Comparison of ENCODE assay signal across 8 mouse cellular contexts in the genomic region with DNA sequence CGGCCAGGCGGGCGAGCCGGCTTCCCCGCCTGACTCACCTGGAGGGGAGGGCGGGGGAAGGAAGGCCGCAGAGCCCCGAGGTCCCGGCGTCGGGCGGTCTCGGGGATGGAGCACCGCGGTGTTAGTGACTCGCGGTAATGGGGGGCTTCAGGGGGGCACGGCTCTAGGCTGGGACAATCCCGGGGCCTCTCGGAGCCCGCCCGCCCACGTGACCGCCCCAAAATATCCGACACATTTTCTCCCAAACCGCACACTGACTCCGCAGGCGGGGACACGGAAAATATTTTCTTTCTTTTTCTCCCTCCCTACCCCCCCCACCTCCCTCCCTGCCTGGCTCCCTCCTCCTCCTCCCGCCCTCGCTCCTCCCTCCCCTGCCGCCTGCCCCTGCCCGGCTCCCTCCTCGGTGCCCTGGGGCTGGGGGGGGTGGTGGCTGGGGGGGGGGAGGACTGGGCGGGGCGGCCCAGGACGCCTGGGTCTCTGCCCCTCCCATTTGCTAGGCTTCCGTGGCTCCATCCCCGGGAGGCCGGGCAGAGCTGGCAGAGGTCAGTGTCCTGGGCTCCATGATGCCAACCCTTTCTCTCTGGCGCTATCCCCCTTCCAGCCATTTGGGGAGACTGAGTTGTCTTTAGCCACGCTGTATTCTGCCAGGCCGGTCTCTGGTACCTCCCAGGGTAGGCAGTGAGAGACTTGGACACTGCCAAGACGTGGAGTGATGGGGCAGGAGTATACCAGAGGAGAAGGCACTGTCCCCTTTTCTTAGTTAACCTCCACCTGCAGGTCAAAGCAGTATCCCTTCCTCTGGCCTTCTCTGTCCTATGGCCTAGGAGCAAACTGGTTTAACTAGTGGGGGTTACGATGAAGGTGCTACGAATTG. TPM values are rescaled to one million over a fixed set of nuclear protein-coding genes. Genes with fewer than 3 reads are reported as not detected.
A peak's percentile ranks its signal among the peaks of the same experiment; 100 is the strongest.
DNase-seq lines count a peak whose midpoint lies in the region; ATAC-seq and TF ChIP-seq lines count a peak whose summit lies in the region.

Gene Rarg (minus strand): TSS at position 316 of the 874 bp plus-strand sequence.

- peak within 1 kb of the TSS; percentile 59 for H3K4me3 ChIP-seq in spleen, adult 2 months (ENCODE audit: extremely low read depth, insufficient read depth, insufficient read length)
- H3K4me3 ChIP-seq in hindbrain, postnatal 0 days (ENCODE audit: low read length) = peak within 1 kb of the TSS; percentile 56
- H3K4me3 ChIP-seq in limb, embryonic 15.5 days = peak within 1 kb of the TSS; percentile 79
- H3K4me3 ChIP-seq in midbrain, postnatal 0 days (ENCODE audit: low read depth, low read length) = peak within 1 kb of the TSS; percentile 56

- no peak for DNase-seq in spleen, adult 2 months (ENCODE audit: low read depth in 1 of 2, low spot score in 2 of 2)
- DNase-seq in spleen, postnatal 10 days (ENCODE audit: low spot score in 2 of 2) = no peak
- DNase-seq in brain, adult 2 months (ENCODE audit: low read depth, low spot score) = peak; percentile 71
- peak; percentile 52 for DNase-seq in gastrocnemius, postnatal 14 days
- DNase-seq in hindbrain, postnatal 0 days (ENCODE audit: low spot score) = peak; percentile 34
- no peak for DNase-seq in midbrain, postnatal 0 days (ENCODE audit: low spot score)
- DNase-seq in spleen, postnatal 4 days (ENCODE audit: low spot score in 2 of 2) = no peak

- ATAC-seq in hindbrain, postnatal 0 days = peak; percentile 61
- peak; percentile 72 for ATAC-seq in limb, embryonic 15.5 days (ENCODE audit: insufficient number of reproducible peaks, low FRiP score, low TSS enrichment, low read depth)
- peak; percentile 59 for ATAC-seq in midbrain, postnatal 0 days (ENCODE audit: low FRiP score)

- H3K4me1 ChIP-seq in spleen, adult 2 months (ENCODE audit: control insufficient read depth, insufficient read depth, insufficient read length) = peaks cover 3% of the 10 kb centered on the region; the same call in 1 of the 2 replicates
- peaks cover 4% of the 10 kb centered on the region; the same call in 1 of the 2 replicates for H3K4me1 ChIP-seq in hindbrain, postnatal 0 days (ENCODE audit: insufficient read depth, low read length)
- H3K4me1 ChIP-seq in limb, embryonic 15.5 days = peaks cover 72% of the 10 kb centered on the region
- no peaks in the 10 kb centered on the region for H3K4me1 ChIP-seq in midbrain, postnatal 0 days (ENCODE audit: insufficient read depth, low read length)

- 4% methylated on average over 43 of the region's 46 CpGs for WGBS in spleen, adult 2 months
- WGBS in hindbrain, postnatal 0 days = 2% methylated on average over 37 of the region's 46 CpGs
- under 1% methylated on average over 39 of the region's 46 CpGs for WGBS in limb, embryonic 15.5 days
- 2% methylated on average over 33 of the region's 46 CpGs for WGBS in midbrain, postnatal 0 days

- intact Hi-C loops in gastrocnemius, postnatal 14 days (cut with DNase I; ENCODE audit: low total_unique reads) = no loop called here

- TF ChIP-seq POLR2A in spleen, adult 2 months (IDR thresholded peaks at IDR 0.05; ENCODE audit: low read depth, low read length) = no peak

- H3K27ac ChIP-seq in spleen, adult 2 months (ENCODE audit: insufficient read depth, low read length) = peak within 1 kb of the TSS; percentile 8; the same call in 1 of the 2 replicates
- H3K27ac ChIP-seq in hindbrain, postnatal 0 days = no peak within 1 kb of the TSS
- peak within 1 kb of the TSS; percentile 98 for H3K27ac ChIP-seq in limb, embryonic 15.5 days
- no peak within 1 kb of the TSS for H3K27ac ChIP-seq in midbrain, postnatal 0 days (ENCODE audit: low read depth, low read length)

- peak within 1 kb of the TSS; percentile 65 for H3K9ac ChIP-seq in hindbrain, postnatal 0 days (replicated peaks; ENCODE audit: low read length)
- H3K9ac ChIP-seq in limb, embryonic 15.5 days = peak within 1 kb of the TSS; percentile 92
- peak within 1 kb of the TSS; percentile 75 for H3K9ac ChIP-seq in midbrain, postnatal 0 days (replicated peaks; ENCODE audit: low read length, poor library complexity, severe bottlenecking)

- H3K4me2 ChIP-seq in hindbrain, postnatal 0 days (ENCODE audit: low read depth, low read length) = peak within 1 kb of the TSS; percentile 87
- peak within 1 kb of the TSS; percentile 81 for H3K4me2 ChIP-seq in limb, embryonic 15.5 days
- H3K4me2 ChIP-seq in midbrain, postnatal 0 days (ENCODE audit: low read depth, low read length, poor library complexity, severe bottlenecking) = peak within 1 kb of the TSS; percentile 95

- no peaks in the 10 kb centered on the region for H3K36me3 ChIP-seq in spleen, adult 2 months (ENCODE audit: control insufficient read depth, insufficient read depth, low read length)
- no peaks in the 10 kb centered on the region for H3K36me3 ChIP-seq in hindbrain, postnatal 0 days (ENCODE audit: insufficient read depth, low read length)
- peaks cover 11% of the 10 kb centered on the region for H3K36me3 ChIP-seq in limb, embryonic 15.5 days
- H3K36me3 ChIP-seq in midbrain, postnatal 0 days (ENCODE audit: insufficient read depth, low read length) = no peaks in the 10 kb centered on the region

- H3K27me3 ChIP-seq in spleen, adult 2 months (ENCODE audit: control insufficient read depth, insufficient read depth, low read length) = peaks cover 11% of the 10 kb centered on the region
- peaks cover 5% of the 10 kb centered on the region; the same call in 1 of the 2 replicates for H3K27me3 ChIP-seq in hindbrain, postnatal 0 days (ENCODE audit: insufficient read depth, low read length)
- no peaks in the 10 kb centered on the region for H3K27me3 ChIP-seq in limb, embryonic 15.5 days
- H3K27me3 ChIP-seq in midbrain, postnatal 0 days (ENCODE audit: insufficient read depth, low read length) = peaks cover 5% of the 10 kb centered on the region; the same call in 1 of the 2 replicates

- H3K9me3 ChIP-seq in hindbrain, postnatal 0 days (ENCODE audit: low read length) = no peaks in the 10 kb centered on the region
- no peaks in the 10 kb centered on the region for H3K9me3 ChIP-seq in limb, embryonic 15.5 days
- no peaks in the 10 kb centered on the region for H3K9me3 ChIP-seq in midbrain, postnatal 0 days (ENCODE audit: low read length)

- TF ChIP-seq CTCF in spleen, adult 2 months (IDR thresholded peaks at IDR 0.05; ENCODE audit: extremely low read depth, insufficient read depth, insufficient read length, insufficient replicate concordance) = no peak
- TF ChIP-seq CTCF in hindbrain, postnatal 0 days (IDR thresholded peaks at IDR 0.05; ENCODE audit: low read depth) = no peak
- TF ChIP-seq CTCF in midbrain, postnatal 0 days (IDR thresholded peaks at IDR 0.05) = no peak

RNA-seq across cellular contexts. Expression of gene Rarg, which starts in this region (rescaled TPM):
- 21.1 and 27.5 TPM in 2 replicates for polyA plus RNA-seq in spleen, adult 2 months (2012; rRNA removed)
- 10 to 100 TPM; 12.9 to 13.2 TPM for total RNA-seq in gastrocnemius, postnatal 14 days (2021)
- 8.8 and 11.4 TPM in 2 replicates for total RNA-seq in hindbrain, postnatal 0 days (2014; rRNA removed)
- polyA plus RNA-seq in hindbrain, postnatal 0 days (2015; fragmentation: Nextera tagmentation; extraction: Ambion mirVana) = 3.8 and 4.4 TPM in 2 replicates
- polyA plus RNA-seq in limb, embryonic 15.5 days (2015; fragmentation: Nextera tagmentation; extraction: Ambion mirVana) = 120 and 128 TPM in 2 replicates
- 4.4 and 12.6 TPM in 2 replicates for total RNA-seq in midbrain, postnatal 0 days (2014; rRNA removed)
- 3.9 and 4.2 TPM in 2 replicates for polyA plus RNA-seq in midbrain, postnatal 0 days (2015; fragmentation: Nextera tagmentation; extraction: Ambion mirVana)

Comparison
In these comparisons a context has a peak if more than half of its experiments do, and no peak if none do; other contexts are left out.
1. DNase-seq: peak in brain, adult 2 months (single experiment), gastrocnemius, postnatal 14 days (single experiment) and hindbrain, postnatal 0 days (single experiment); none in spleen, adult 2 months (0 of 2), spleen, postnatal 10 days (0 of 2), midbrain, postnatal 0 days (single experiment) and spleen, postnatal 4 days (0 of 2).
2. H3K27ac ChIP-seq: peak in spleen, adult 2 months (single experiment) and limb, embryonic 15.5 days (single experiment); none in hindbrain, postnatal 0 days (single experiment) and midbrain, postnatal 0 days (single experiment).
3. Peak in every context shown above with its lines, with median percentiles within 50 percentile points of each other: H3K4me3 ChIP-seq, ATAC-seq, H3K4me2 ChIP-seq and H3K9ac ChIP-seq.